Mouse (Mus musculus) neural tube, embryonic 11.5 days (tissue): ENCODE results near the gene Espn. TPM values are rescaled to one million over a fixed set of nuclear protein-coding genes. Genes with fewer than 3 reads are reported as not detected.

Experiments
- ATAC-seq: fragments of 200-750 bp; cut with Nextera tagmentation; 2 replicates; pipeline ENCODE4 v1.8.0; 2017; ENCODE audit warnings: moderate number of reproducible peaks, mild to moderate bottlenecking, moderate TSS enrichment, moderate library complexity; ENCODE audit not compliant: insufficient read depth, low FRiP score, low TSS enrichment
- DNase-seq: peaks from one replicate; pipeline ENCODE4 v3.0.0-alpha.2; 2015; ENCODE audit warnings: low spot score
- H3K27ac ChIP-seq: fragments of 300-500 bp; sonication (generic); 2 replicates; pipeline ENCODE4 v1.5.1; 2014; ENCODE audit warnings: low read depth, mild to moderate bottlenecking, low read length
- H3K27me3 ChIP-seq: fragments of 300-500 bp; sonication (generic); 2 replicates; pipeline ENCODE4 v1.6.1; 2014; ENCODE audit warnings: mild to moderate bottlenecking, low read length, mixed read lengths; ENCODE audit not compliant: control insufficient read depth, insufficient read depth
- H3K36me3 ChIP-seq: fragments of 300-500 bp; sonication (generic); 2 replicates; pipeline ENCODE4 v1.6.1; 2014; ENCODE audit warnings: mild to moderate bottlenecking, low read length, moderate library complexity, mixed read lengths; ENCODE audit not compliant: control insufficient read depth, insufficient read depth
- H3K4me1 ChIP-seq: fragments of 300-500 bp; sonication (generic); 2 replicates; pipeline ENCODE4 v1.6.1; 2014; ENCODE audit warnings: low read length, mixed read lengths; ENCODE audit not compliant: control insufficient read depth, insufficient read depth
- H3K4me2 ChIP-seq: fragments of 300-500 bp; sonication (generic); 2 replicates; pipeline ENCODE4 v1.6.1; 2014; ENCODE audit warnings: low read depth, mild to moderate bottlenecking, moderate library complexity
- H3K4me3 ChIP-seq: fragments of 300-500 bp; sonication (generic); 2 replicates; pipeline ENCODE4 v1.5.1; 2014; ENCODE audit warnings: low read depth, low read length
- H3K9ac ChIP-seq: fragments of 300-500 bp; sonication (generic); 2 replicates; pipeline ENCODE4 v1.6.1; 2014; ENCODE audit warnings: mild to moderate bottlenecking, low read length
- H3K9me3 ChIP-seq: fragments of 300-500 bp; sonication (generic); 2 replicates; pipeline ENCODE4 v1.6.1; 2016; ENCODE audit warnings: low read length; ENCODE audit not compliant: control insufficient read depth
- WGBS: fragments of 180-500 bp; shearing (Covaris S2); extraction: QIAGEN DNeasy Blood & Tissue Kit; methylation state at CpG from one replicate; pipeline ENCODE4 v1.1.7; 2014; 5-methylcytosine and 5-hydroxymethylcytosine counted together
- polyA plus RNA-seq: library from polyadenylated mRNA; unstranded; fragments of >200 nt; fragmentation: Nextera tagmentation; extraction: Ambion mirVana; gene quantifications from 2 replicates; pipeline ENCODE4 v1.2.1, GENCODE M21; 2014

The Espn gene
- polyA plus RNA-seq, 1 experiment from 2014 or later: 0.48 TPM

DNA sequence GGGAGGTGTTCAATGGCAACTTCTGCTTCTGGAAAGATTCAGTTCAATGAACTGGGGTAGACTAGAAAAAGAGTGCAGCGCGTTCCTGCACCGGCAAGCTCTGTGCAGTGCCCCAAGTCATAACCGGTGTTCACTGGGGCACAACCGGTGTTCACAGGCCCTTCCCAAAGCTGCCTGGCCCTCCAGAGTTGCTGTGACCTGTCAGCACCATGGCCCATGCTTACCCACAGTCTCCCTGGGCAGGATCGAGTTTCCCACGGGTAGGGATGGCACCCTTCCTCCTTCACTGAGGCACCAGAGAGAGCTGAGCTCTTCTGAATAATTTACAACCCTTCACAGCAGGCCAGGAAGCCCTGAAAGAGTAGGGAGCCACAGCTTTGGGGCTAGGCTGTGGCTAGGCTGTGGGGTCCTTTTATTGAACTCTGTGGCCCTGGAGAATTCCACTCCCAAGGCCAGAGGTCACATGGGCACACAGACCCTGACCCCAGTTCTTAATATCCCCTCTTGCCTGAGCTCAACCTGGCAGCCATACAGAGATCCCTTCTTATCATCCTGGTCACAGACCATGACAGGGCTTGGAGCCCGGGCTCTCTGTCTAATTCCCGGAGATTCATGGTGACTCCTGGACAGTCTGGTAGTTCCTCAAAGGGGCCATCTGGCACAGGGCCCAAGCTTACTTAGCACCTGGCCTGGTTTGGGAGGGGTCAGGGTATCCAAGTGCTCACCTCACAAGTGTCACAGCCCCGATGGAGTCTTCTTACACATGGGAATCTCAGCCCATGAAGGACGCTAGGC, 5.9 kb downstream of the Espn start:
- Histone ChIP-seq H3K4me2 (no peak overlapping the region), H3K27ac (no peak overlapping the region), H3K36me3 (no peaks in the 10 kb centered on the region), H3K4me3 (no peak overlapping the region), H3K9me3 (no peaks in the 10 kb centered on the region), H3K27me3 (peaks cover 18% of the 10 kb centered on the region), H3K4me1 (no peaks in the 10 kb centered on the region), H3K9ac (no peak overlapping the region)
- WGBS: 58% methylated on average over 11 of the region's 11 CpGs
- ATAC-seq: no peak
- DNase-seq: no peak

DNA sequence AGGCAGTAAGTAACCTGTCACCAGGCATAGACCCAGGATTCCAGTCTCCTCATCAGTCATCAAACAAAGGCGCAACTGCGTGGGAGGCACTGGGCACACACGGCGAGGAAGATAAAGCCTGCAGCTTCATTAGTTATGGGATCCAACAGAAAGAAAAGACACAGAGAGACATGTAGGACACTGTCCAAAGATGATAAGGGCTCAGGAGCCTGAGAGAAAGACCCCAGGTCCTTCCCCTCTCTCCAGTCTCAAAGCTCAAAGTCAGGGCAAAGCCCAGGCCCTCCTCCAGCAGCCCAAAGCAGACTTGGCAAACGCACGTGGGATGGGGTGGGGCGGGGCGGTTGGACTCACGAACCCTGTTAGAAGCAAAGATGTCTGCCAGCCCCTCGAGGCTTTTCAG, 6.7 kb downstream of the Espn start:
- H3K9ac ChIP-seq: no peak overlapping the region
- 62% methylated on average over 10 of the region's 10 CpGs for WGBS
- H3K27ac ChIP-seq: no peak overlapping the region
- DNase-seq (no peak), ATAC-seq (no peak)
- H3K27me3 ChIP-seq: peaks cover 11% of the 10 kb centered on the region
- H3K9me3 ChIP-seq: no peaks in the 10 kb centered on the region
- H3K36me3 ChIP-seq: no peaks in the 10 kb centered on the region
- H3K4me1 ChIP-seq: no peaks in the 10 kb centered on the region
- H3K4me2 ChIP-seq: no peak overlapping the region
- H3K4me3 ChIP-seq: no peak overlapping the region

DNA sequence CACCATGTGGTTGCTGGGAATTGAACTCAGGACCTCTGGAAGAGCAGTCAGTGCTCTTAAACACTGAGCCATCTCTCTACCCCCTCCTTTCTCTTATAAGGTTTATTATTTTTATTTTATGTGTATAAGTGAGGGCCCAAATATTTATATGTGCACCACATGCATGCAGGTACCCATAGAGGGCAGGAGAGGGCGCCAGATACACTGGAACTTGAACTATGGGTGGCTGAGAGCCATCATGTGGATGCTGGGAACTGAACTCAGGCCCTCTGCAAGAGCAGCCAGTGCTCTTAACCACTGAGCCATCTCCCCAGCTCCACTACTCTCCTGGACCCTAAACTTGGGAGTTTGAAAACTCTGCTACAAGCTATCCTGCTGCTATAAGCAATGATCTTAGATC, 8.5 kb downstream of the Espn start:
- Histone ChIP-seq H3K4me2 (no peak overlapping the region), H3K27me3 (peaks cover 13% of the 10 kb centered on the region), H3K27ac (no peak overlapping the region), H3K9ac (no peak overlapping the region), H3K4me1 (no peaks in the 10 kb centered on the region), H3K9me3 (no peaks in the 10 kb centered on the region), H3K36me3 (no peaks in the 10 kb centered on the region), H3K4me3 (no peak overlapping the region)
- 30% methylated on average over 1 of the region's 1 CpGs for WGBS
- ATAC-seq (no peak), DNase-seq (no peak)

DNA sequence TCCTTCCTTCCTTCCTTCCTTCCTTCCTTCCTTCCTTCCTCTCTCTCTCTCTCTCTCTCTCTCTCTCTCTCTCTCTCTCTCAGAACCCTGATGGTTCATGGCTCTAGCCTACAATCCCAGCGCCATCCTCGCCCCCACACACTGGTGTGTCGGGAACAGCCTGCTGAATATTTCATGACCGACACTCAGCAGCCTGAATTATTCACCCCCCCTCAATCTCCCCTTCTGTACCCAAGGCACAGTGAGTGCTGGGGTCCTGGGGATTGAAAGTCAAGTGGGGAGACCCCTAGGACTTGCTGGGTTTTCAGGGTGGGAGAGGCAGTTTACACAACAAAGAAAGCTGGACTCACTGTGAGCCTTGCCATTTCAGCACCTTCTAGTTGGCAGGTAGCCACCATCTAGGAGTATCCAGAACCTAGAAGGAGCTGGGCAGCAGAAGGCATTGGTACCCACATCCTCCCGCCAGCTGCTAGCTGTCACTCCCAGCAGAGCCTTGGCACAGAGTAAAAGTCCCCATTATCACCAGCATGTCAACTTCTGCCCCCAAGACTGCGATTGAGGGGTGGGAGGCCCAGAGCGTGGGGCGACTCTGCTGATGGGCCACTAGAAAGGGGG, 10.5 kb downstream of the Espn start:
- Histone ChIP-seq H3K36me3 (no peaks in the 10 kb centered on the region), H3K4me2 (no peak overlapping the region), H3K27me3 (peaks cover 14% of the 10 kb centered on the region), H3K9me3 (no peaks in the 10 kb centered on the region), H3K4me1 (no peaks in the 10 kb centered on the region), H3K27ac (no peak overlapping the region), H3K4me3 (no peak overlapping the region), H3K9ac (no peak overlapping the region)
- ATAC-seq: no peak
- DNase-seq: no peak
- 74% methylated on average over 8 of the region's 8 CpGs for WGBS

- ATAC-seq (no peak), DNase-seq (peak; percentile 43)
- H3K4me2 ChIP-seq: no peak overlapping the region
- H3K36me3 ChIP-seq: no peaks in the 10 kb centered on the region
- WGBS: 28% methylated on average over 6 of the region's 6 CpGs
- peaks cover 12% of the 10 kb centered on the region for H3K27me3 ChIP-seq
- H3K4me1 ChIP-seq: no peaks in the 10 kb centered on the region
- no peak overlapping the region for H3K4me3 ChIP-seq
- no peak overlapping the region for H3K9ac ChIP-seq
- no peaks in the 10 kb centered on the region for H3K9me3 ChIP-seq
- H3K27ac ChIP-seq: no peak overlapping the region
Measured at GRCm38 (mm10) chr4:152140441-152140840, 11.7 kb downstream of the Espn start.

DNA sequence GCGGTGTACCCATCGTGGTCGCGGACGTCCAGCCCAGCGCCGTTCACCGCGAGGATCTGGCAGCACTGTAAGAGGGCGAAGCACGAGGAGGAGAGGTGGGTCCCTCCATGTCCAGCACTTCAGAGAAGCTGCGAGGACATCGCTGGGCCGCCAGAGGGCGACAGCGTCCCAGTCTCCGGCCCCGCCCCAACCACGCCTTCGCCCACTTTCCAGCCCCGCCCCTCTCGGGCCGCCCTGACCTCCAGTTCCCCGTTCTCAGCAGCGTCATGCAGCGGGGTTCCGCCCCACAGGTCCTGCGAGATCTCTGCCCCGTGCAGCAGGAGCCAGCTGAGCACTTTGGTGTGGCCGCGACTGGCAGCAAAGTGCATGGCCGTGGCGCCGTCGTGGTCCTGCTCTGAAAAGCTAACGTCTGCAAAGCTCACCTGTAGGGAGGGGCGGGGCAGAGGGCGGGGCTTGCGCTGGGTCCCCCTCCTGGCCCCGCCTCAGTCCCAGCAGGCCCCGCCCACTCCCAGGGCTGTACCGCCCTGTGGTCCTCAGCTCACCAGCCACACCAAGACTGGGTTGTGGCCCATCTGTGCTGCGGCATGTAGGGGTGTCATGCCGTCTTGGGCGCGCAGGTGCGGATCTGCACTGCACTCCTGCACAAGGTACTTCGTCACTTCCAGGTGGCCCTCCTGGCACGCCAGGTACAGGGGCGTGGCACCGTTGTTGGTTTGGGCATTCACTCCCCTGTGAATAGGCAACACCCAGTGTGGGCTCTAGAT, 13.5 kb downstream of the Espn start:
- peak overlapping the region; percentile 54 for H3K4me2 ChIP-seq
- 2% methylated on average over 49 of the region's 51 CpGs for WGBS
- H3K9ac ChIP-seq: no peak overlapping the region
- H3K4me1 ChIP-seq: no peaks in the 10 kb centered on the region
- H3K9me3 ChIP-seq: no peaks in the 10 kb centered on the region
- peak overlapping the region; percentile 31 for H3K4me3 ChIP-seq
- DNase-seq (peak; percentile 87), ATAC-seq (peak; percentile 77)
- H3K27me3 ChIP-seq: peaks cover 21% of the 10 kb centered on the region
- no peak overlapping the region for H3K27ac ChIP-seq
- no peaks in the 10 kb centered on the region for H3K36me3 ChIP-seq

DNA sequence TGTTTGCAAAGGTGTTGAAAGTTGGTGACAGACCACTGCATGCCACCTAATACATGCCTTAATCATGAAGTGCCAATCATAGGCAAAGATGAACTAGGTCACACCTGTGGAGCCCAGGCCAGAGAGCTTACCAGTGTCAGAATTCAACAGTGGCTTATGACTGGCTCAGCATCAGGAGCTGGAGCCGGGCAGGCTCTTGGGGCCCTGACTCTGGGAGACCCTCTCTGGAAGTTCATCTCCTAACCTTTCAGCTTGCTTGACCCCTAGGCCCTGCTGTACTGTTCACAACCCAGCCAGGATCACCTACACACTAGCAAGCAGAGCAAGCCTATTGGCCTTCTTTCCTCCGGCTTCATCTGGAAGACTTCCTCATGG, 15.3 kb downstream of the Espn start:
- Histone ChIP-seq H3K36me3 (no peaks in the 10 kb centered on the region), H3K27ac (no peak overlapping the region), H3K4me2 (no peak overlapping the region), H3K4me1 (no peaks in the 10 kb centered on the region), H3K9me3 (no peaks in the 10 kb centered on the region), H3K4me3 (no peak overlapping the region), H3K27me3 (peaks cover 38% of the 10 kb centered on the region), H3K9ac (no peak overlapping the region)
- DNase-seq (no peak), ATAC-seq (no peak)
- WGBS: 78% methylated on average over 2 of the region's 2 CpGs

DNA sequence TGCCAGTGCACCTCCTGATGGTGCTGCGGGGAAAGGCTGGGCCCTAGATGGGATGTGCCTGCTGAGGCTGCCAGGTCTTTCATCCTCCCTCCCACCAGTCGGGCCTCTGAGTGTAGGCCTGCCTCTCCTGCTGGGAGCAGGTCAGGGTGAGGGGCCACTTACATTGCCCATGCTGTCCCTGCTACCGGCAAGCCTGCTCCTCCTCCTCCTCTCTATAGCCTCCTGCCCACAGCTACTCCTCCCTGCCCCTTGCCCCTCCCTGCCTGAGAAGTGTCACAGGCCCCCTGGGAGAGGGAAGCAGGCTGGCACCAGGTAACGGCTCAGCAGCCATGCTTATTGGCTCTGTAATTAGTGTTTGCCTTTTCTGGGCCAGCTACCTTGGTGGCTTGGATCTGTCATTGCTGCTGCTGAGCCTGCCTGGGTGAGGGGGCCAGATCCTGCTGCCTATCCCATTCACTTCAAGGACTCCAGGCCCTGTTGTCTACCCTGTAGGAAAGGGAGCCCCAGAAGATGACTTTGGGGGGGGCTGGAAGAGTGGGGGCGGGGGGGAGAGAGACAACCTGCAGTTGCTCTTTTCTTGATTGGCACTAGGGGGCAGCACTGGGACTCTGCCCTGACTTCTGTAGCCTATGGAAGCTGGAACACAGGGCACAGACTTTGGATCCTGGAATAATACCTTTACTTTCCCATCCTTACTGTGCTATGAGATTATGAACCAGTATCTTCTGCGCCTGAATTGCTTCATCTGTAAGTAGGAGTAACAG, 15.9 kb downstream of the Espn start:
- H3K4me1 ChIP-seq: no peaks in the 10 kb centered on the region; the same call in 1 of the 2 replicates
- H3K4me3 ChIP-seq: no peak overlapping the region
- H3K9ac ChIP-seq: no peak overlapping the region
- no peak overlapping the region for H3K27ac ChIP-seq
- 35% methylated on average over 6 of the region's 6 CpGs for WGBS
- no peak for DNase-seq
- no peaks in the 10 kb centered on the region for H3K36me3 ChIP-seq
- H3K4me2 ChIP-seq: no peak overlapping the region
- no peaks in the 10 kb centered on the region for H3K9me3 ChIP-seq
- no peak for ATAC-seq
- H3K27me3 ChIP-seq: peaks cover 40% of the 10 kb centered on the region
